Mouse (Mus musculus): ENCODE results near the gene Olfr57. TPM values are rescaled to one million over a fixed set of nuclear protein-coding genes. Genes with fewer than 3 reads are reported as not detected.

Olfr57 gene
- not detected in 2 replicates for polyA plus RNA-seq (2012; rRNA removed)

DNA sequence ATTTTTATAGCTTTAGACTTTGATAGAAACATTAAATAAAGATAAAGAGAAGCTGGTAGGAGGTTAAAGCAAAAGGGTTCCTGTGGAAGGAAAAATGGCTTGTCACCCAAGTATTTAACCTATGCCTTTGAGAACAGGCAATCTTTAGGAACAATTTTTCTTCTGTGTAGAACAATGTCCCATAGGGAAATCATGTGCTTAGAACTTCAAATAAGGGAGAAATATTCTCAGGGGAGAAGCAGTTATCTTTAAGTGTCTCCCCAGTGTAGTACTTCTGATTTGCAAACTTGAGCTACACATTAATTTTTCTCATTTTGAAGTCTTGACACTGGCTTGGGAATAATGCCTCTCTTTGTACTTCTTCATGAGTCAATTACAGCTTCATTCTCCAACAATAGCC, at the start of gene Olfr57:
TSS of gene Olfr57 (plus strand) at position 301 of the 400 bp plus-strand sequence.

GRCm38 (mm10) chr10:78980750-78981149, 47.8 kb upstream of the Olfr57 start, which contains the start of gene Olfr1352:
TSS of gene Olfr1352 (plus strand) at chr10:78981050.

GRCm38 (mm10) chr10:79012172-79012571, 16.4 kb upstream of the Olfr57 start, which contains the start of gene Olfr1351:
TSS of gene Olfr1351 (plus strand) at chr10:79012472.

Other genes with a start within 250 kb of the Olfr57 start
- 28.6 and 31.3 TPM in 2 replicates for gene Slc1a6, start 248.2 kb upstream of the Olfr57 start, polyA plus RNA-seq (2012; rRNA removed)
- not detected in 2 replicates for gene Olfr1356, start 176.6 kb upstream of the Olfr57 start, polyA plus RNA-seq (2012; rRNA removed)
- not detected in 2 replicates for gene Olfr1355, start 153.2 kb upstream of the Olfr57 start, polyA plus RNA-seq (2012; rRNA removed)
- gene Olfr1354, start 115.6 kb upstream of the Olfr57 start, polyA plus RNA-seq (2012; rRNA removed): not detected in 2 replicates
- not detected in 2 replicates for gene Olfr8, start 78.1 kb upstream of the Olfr57 start, polyA plus RNA-seq (2012; rRNA removed)
- gene Olfr1353, start 65.4 kb upstream of the Olfr57 start, polyA plus RNA-seq (2012; rRNA removed): not detected in 2 replicates
- gene Olfr1352, start 47.7 kb upstream of the Olfr57 start, polyA plus RNA-seq (2012; rRNA removed): not detected in 2 replicates
- gene Olfr1351, start 16.3 kb upstream of the Olfr57 start, polyA plus RNA-seq (2012; rRNA removed): not detected in 2 replicates
- 26.8 and 29.3 TPM in 2 replicates for gene 2610008E11Rik, start 68.9 kb downstream of the Olfr57 start, polyA plus RNA-seq (2012; rRNA removed)
- gene Vmn2r80, start 120.0 kb downstream of the Olfr57 start, polyA plus RNA-seq (2012; rRNA removed): not detected in 2 replicates
- not detected in 2 replicates for gene Vmn2r81, start 219.0 kb downstream of the Olfr57 start, polyA plus RNA-seq (2012; rRNA removed)